Mouse (Mus musculus): Measurements from ENCODE around the gene Clk1. TPM values are rescaled to one million over a fixed set of nuclear protein-coding genes. Genes with fewer than 3 reads are reported as not detected.
"Not testable (repeated sequence)": the region's sequence is repeated elsewhere in the genome, so short reads cannot be mapped to it uniquely, and the experiment has no call there.

Clk1 gene
- total and polyA plus RNA-seq, 2 experiments from 2014 or later, result 59.3 to 105 TPM

- Histone ChIP-seq H3K4me1 (ENCODE audit: control insufficient read depth, insufficient read depth) (no peaks in the 10 kb centered on the region), H3K27ac (ENCODE audit: low read depth) (no peak overlapping the region), H3K27me3 (ENCODE audit: control insufficient read depth, insufficient read depth, low read length) (no peaks in the 10 kb centered on the region), H3K4me3 (ENCODE audit: low read depth, low read length) (no peak overlapping the region), H3K36me3 (replicated peaks; ENCODE audit: control insufficient read depth, insufficient read depth, low read length) (no peaks in the 10 kb centered on the region), H3K9me3 (replicated peaks; ENCODE audit: control insufficient read depth, low read length) (no peaks in the 10 kb centered on the region), H3K9ac (replicated peaks; ENCODE audit: low read depth, low read length) (no peak overlapping the region), H3K4me2 (ENCODE audit: low read depth, low read length) (no peak overlapping the region)
- TF ChIP-seq CTCF (IDR thresholded peaks at IDR 0.05; ENCODE audit: low read depth), result no peak
- no peak for TF ChIP-seq EP300 (IDR thresholded peaks at IDR 0.05; ENCODE audit: low read depth)
- no peak for DNase-seq (ENCODE audit: low spot score)
- 78% methylated on average over 5 of the region's 5 CpGs for WGBS
- no peak for ATAC-seq (ENCODE audit: insufficient read depth, low read depth)
Observed at GRCm38 (mm10) chr1:58382586-58383281, 41.1 kb downstream of the Clk1 start.

GRCm38 (mm10) chr1:58375574-58376147 is 48.2 kb downstream of the Clk1 start:
- Histone ChIP-seq H3K27ac (ENCODE audit: low read depth) (no peak overlapping the region), H3K27me3 (ENCODE audit: control insufficient read depth, insufficient read depth, low read length) (no peaks in the 10 kb centered on the region), H3K9me3 (replicated peaks; ENCODE audit: control insufficient read depth, low read length) (no peaks in the 10 kb centered on the region), H3K4me1 (ENCODE audit: control insufficient read depth, insufficient read depth) (no peaks in the 10 kb centered on the region), H3K4me3 (ENCODE audit: low read depth, low read length) (no peak overlapping the region), H3K4me2 (ENCODE audit: low read depth, low read length) (no peak overlapping the region), H3K9ac (replicated peaks; ENCODE audit: low read depth, low read length) (no peak overlapping the region), H3K36me3 (replicated peaks; ENCODE audit: control insufficient read depth, insufficient read depth, low read length) (no peaks in the 10 kb centered on the region)
- no peak for DNase-seq (ENCODE audit: low spot score)
- WGBS, result 59% methylated on average over 3 of the region's 3 CpGs
- ATAC-seq (ENCODE audit: insufficient read depth, low read depth), result no peak
- TF ChIP-seq EP300 (IDR thresholded peaks at IDR 0.05; ENCODE audit: low read depth) (no peak), CTCF (IDR thresholded peaks at IDR 0.05; ENCODE audit: low read depth) (no peak)

- WGBS, result 62% methylated on average over 2 of the region's 2 CpGs
- not testable (repeated sequence) for H3K27me3 ChIP-seq (ENCODE audit: control insufficient read depth, insufficient read depth, low read length); H3K27ac ChIP-seq (ENCODE audit: low read depth); H3K4me2 ChIP-seq (ENCODE audit: low read depth, low read length); DNase-seq (ENCODE audit: low spot score); H3K9ac ChIP-seq (replicated peaks; ENCODE audit: low read depth, low read length); ATAC-seq (ENCODE audit: insufficient read depth, low read depth); H3K36me3 ChIP-seq (replicated peaks; ENCODE audit: control insufficient read depth, insufficient read depth, low read length); H3K4me3 ChIP-seq (ENCODE audit: low read depth, low read length); H3K4me1 ChIP-seq (ENCODE audit: control insufficient read depth, insufficient read depth); H3K9me3 ChIP-seq (replicated peaks; ENCODE audit: control insufficient read depth, low read length)
Observed at GRCm38 (mm10) chr1:58374266-58374665, 49.6 kb downstream of the Clk1 start.

- no peak for TF ChIP-seq CTCF (IDR thresholded peaks at IDR 0.05; ENCODE audit: low read depth)
- TF ChIP-seq EP300 (IDR thresholded peaks at IDR 0.05; ENCODE audit: low read depth), result no peak
- Histone ChIP-seq H3K4me3 (ENCODE audit: low read depth, low read length) (no peak overlapping the region), H3K36me3 (replicated peaks; ENCODE audit: control insufficient read depth, insufficient read depth, low read length) (no peaks in the 10 kb centered on the region), H3K27me3 (ENCODE audit: control insufficient read depth, insufficient read depth, low read length) (no peaks in the 10 kb centered on the region), H3K4me2 (ENCODE audit: low read depth, low read length) (no peak overlapping the region), H3K4me1 (ENCODE audit: control insufficient read depth, insufficient read depth) (no peaks in the 10 kb centered on the region), H3K9ac (replicated peaks; ENCODE audit: low read depth, low read length) (no peak overlapping the region), H3K27ac (ENCODE audit: low read depth) (no peak overlapping the region), H3K9me3 (replicated peaks; ENCODE audit: control insufficient read depth, low read length) (no peaks in the 10 kb centered on the region)
- WGBS, result 58% methylated on average over 2 of the region's 2 CpGs
- ATAC-seq (ENCODE audit: insufficient read depth, low read depth) (no peak), DNase-seq (ENCODE audit: low spot score) (no peak)
Observed at GRCm38 (mm10) chr1:58369716-58370115, 54.1 kb downstream of the Clk1 start.

- 66% methylated on average over 12 of the region's 12 CpGs for WGBS
- no peaks in the 10 kb centered on the region for H3K9me3 ChIP-seq (replicated peaks; ENCODE audit: control insufficient read depth, low read length)
- H3K27ac ChIP-seq (ENCODE audit: low read depth), result no peak overlapping the region
- H3K4me2 ChIP-seq (ENCODE audit: low read depth, low read length), result no peak overlapping the region
- ATAC-seq (ENCODE audit: insufficient read depth, low read depth), result no peak; the same call in 1 of the 2 replicates
- no peaks in the 10 kb centered on the region for H3K36me3 ChIP-seq (replicated peaks; ENCODE audit: control insufficient read depth, insufficient read depth, low read length)
- TF ChIP-seq EP300 (IDR thresholded peaks at IDR 0.05; ENCODE audit: low read depth) (no peak), CTCF (IDR thresholded peaks at IDR 0.05; ENCODE audit: low read depth) (no peak)
- no peak overlapping the region for H3K9ac ChIP-seq (replicated peaks; ENCODE audit: low read depth, low read length)
- no peaks in the 10 kb centered on the region for H3K27me3 ChIP-seq (ENCODE audit: control insufficient read depth, insufficient read depth, low read length)
- H3K4me3 ChIP-seq (ENCODE audit: low read depth, low read length), result no peak overlapping the region
- DNase-seq (ENCODE audit: low spot score), result peak; percentile 6
- H3K4me1 ChIP-seq (ENCODE audit: control insufficient read depth, insufficient read depth), result no peaks in the 10 kb centered on the region
Observed at GRCm38 (mm10) chr1:58366737-58367471, 57.0 kb downstream of the Clk1 start.
